Mouse (Mus musculus) forebrain, embryonic 15.5 days (tissue): ENCODE data around the gene Ccdc148. TPM values are rescaled to one million over a fixed set of nuclear protein-coding genes. Genes with fewer than 3 reads are reported as not detected.
A peak's percentile ranks its signal among the peaks of the same experiment; 100 is the strongest.

ENCODE experiments used
- ATAC-seq: fragments of 200-750 bp; cut with Nextera tagmentation; replicated peaks from 2 replicates; pipeline ENCODE4 v1.8.0; 2017; ENCODE audit warnings: mild to moderate bottlenecking, moderate TSS enrichment, moderate library complexity
- H3K27ac ChIP-seq: fragments of 300-500 bp; sonication (generic); replicated peaks from 2 replicates; pipeline ENCODE4 v1.5.1; 2015; ENCODE audit warnings: mild to moderate bottlenecking, inconsistent platforms
- H3K27me3 ChIP-seq: fragments of 300-500 bp; sonication (generic); 2 replicates; pipeline ENCODE4 v1.6.1; 2015; ENCODE audit warnings: inconsistent platforms
- H3K36me3 ChIP-seq: fragments of 300-500 bp; sonication (generic); 2 replicates; pipeline ENCODE4 v1.6.1; 2015; ENCODE audit warnings: mild to moderate bottlenecking, inconsistent platforms
- H3K4me1 ChIP-seq: fragments of 300-500 bp; sonication (generic); 2 replicates; pipeline ENCODE4 v1.6.1; 2015; ENCODE audit warnings: inconsistent platforms
- H3K4me2 ChIP-seq: fragments of 300-500 bp; sonication (generic); replicated peaks from 2 replicates; pipeline ENCODE4 v1.6.1; 2015; ENCODE audit warnings: mild to moderate bottlenecking, inconsistent platforms
- H3K4me3 ChIP-seq: fragments of 300-500 bp; sonication (generic); 2 replicates; pipeline ENCODE4 v1.5.1; 2015; ENCODE audit warnings: mild to moderate bottlenecking, inconsistent platforms
- H3K9ac ChIP-seq: fragments of 300-500 bp; sonication (generic); replicated peaks from 2 replicates; pipeline ENCODE4 v1.6.1; 2015; ENCODE audit warnings: mild to moderate bottlenecking, inconsistent platforms
- H3K9me3 ChIP-seq: fragments of 300-500 bp; sonication (generic); 2 replicates; pipeline ENCODE4 v1.6.1; 2016; ENCODE audit warnings: inconsistent platforms
- WGBS: fragments of 180-500 bp; shearing (Covaris S2); methylation state at CpG from one replicate; pipeline ENCODE4 v1.1.7; 2015; ENCODE audit warnings: mixed read lengths; 5-methylcytosine and 5-hydroxymethylcytosine counted together
- polyA plus RNA-seq: library from polyadenylated mRNA; unstranded; fragments of >200 nt; fragmentation: Nextera tagmentation; extraction: Ambion mirVana; gene quantifications from 2 replicates; pipeline ENCODE4 v1.2.1, GENCODE M21; 2015

Gene Ccdc148
- polyA plus RNA-seq, 1 experiment from 2014 or later: 4.8 TPM

GRCm38 (mm10) chr2:58787360-58787759 lies 373.1 kb downstream of the Ccdc148 start:
- peak; percentile 66 for ATAC-seq
- peaks cover 16% of the 10 kb centered on the region for H3K4me1 ChIP-seq
- WGBS: 14% methylated on average over 7 of the region's 7 CpGs

DNA sequence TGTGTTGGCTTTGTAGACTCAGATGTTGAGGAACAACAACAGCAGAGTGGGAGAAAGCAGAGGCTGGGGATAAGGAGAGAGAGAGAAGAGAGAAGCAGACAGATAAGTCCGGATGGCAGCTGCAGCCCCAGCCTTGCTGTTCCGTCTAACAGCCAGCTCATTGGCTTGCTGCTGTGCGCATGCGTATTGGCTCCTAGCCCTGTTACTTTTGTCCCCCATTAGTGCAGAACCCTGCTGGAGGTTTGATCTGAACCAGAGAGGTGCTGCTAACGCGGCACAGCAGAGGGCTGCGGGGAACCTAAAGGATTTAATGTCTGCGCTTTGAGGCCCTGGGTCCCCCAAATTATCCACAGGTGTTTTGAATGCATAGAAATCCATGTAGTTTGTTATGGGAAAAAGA lies 373.8 kb downstream of the Ccdc148 start:
- H3K4me3 ChIP-seq: no peak overlapping the region
- peak; percentile 58; the same call in 1 of the 2 replicates for ATAC-seq
- 47% methylated on average over 8 of the region's 8 CpGs for WGBS
- no peak overlapping the region for H3K9ac ChIP-seq
- H3K4me1 ChIP-seq: peaks cover 16% of the 10 kb centered on the region
- H3K4me2 ChIP-seq: no peak overlapping the region
- H3K9me3 ChIP-seq: no peaks in the 10 kb centered on the region
- no peak overlapping the region; the same call in 1 of the 2 replicates for H3K27ac ChIP-seq
- H3K36me3 ChIP-seq: no peaks in the 10 kb centered on the region
- H3K27me3 ChIP-seq: no peaks in the 10 kb centered on the region

More at GRCm38 (mm10) chr2:58787360-58787759, 373.1 kb downstream of the Ccdc148 start:
- H3K36me3 ChIP-seq: no peaks in the 10 kb centered on the region
- H3K9me3 ChIP-seq: no peaks in the 10 kb centered on the region
- no peak overlapping the region for H3K27ac ChIP-seq
- H3K4me2 ChIP-seq: no peak overlapping the region
- H3K27me3 ChIP-seq: no peaks in the 10 kb centered on the region
- no peak overlapping the region for H3K9ac ChIP-seq
- H3K4me3 ChIP-seq: no peak overlapping the region

DNA sequence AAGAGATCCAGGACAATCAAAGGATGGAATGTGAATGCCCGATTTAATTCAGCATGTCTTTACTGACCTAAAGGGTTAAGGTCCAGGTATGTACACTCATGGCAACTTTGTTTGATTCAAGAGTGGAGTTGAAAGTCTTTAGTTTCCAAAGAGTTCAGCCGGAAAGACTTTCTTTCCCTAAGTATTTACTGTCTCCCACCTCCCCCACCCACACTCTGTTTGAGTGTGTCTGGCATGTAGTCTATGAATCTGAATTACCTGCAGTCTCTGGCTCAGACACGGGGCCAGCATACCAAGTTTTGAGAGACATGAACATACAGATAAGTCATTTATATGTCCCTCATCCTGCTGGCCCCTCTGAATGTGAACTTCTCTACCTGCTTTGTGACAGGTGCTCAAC lies 374.3 kb downstream of the Ccdc148 start:
- Histone ChIP-seq H3K27me3 (no peaks in the 10 kb centered on the region), H3K27ac (no peak overlapping the region), H3K9me3 (no peaks in the 10 kb centered on the region), H3K4me2 (no peak overlapping the region), H3K36me3 (no peaks in the 10 kb centered on the region), H3K4me1 (peaks cover 16% of the 10 kb centered on the region), H3K9ac (no peak overlapping the region), H3K4me3 (no peak overlapping the region)
- ATAC-seq: no peak
- whole genome bisulfite sequencing: 90% methylated on average over 3 of the region's 3 CpGs

DNA sequence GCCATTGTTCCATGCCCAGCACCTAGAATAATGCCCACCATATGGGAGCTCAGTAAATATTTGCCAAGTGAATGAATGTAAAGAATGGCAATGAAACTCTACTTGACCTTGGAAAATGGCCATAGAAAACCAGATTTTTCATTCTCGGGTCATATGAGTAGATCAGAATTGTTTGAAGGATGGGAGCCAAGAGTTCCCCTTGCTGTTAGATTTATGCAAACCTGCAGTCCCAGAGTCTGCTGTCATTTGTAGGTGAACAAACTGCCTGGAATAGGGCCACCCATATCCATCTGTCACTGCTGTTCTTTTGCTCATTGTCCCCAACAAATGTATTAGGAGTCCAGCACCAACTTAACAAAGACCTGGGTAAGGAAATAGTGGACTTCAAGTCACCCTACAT lies 377.0 kb downstream of the Ccdc148 start:
- Histone ChIP-seq H3K27me3 (no peaks in the 10 kb centered on the region), H3K9me3 (no peaks in the 10 kb centered on the region), H3K9ac (no peak overlapping the region), H3K36me3 (no peaks in the 10 kb centered on the region), H3K4me3 (no peak overlapping the region), H3K4me1 (peaks cover 16% of the 10 kb centered on the region), H3K27ac (no peak overlapping the region), H3K4me2 (no peak overlapping the region)
- no peak for ATAC-seq
- 33% methylated on average over 1 of the region's 1 CpGs for WGBS

GRCm38 (mm10) chr2:58778986-58779495 lies 381.4 kb downstream of the Ccdc148 start:
- Histone ChIP-seq H3K4me2 (no peak overlapping the region), H3K9ac (no peak overlapping the region), H3K27ac (no peak overlapping the region), H3K27me3 (no peaks in the 10 kb centered on the region), H3K9me3 (no peaks in the 10 kb centered on the region), H3K36me3 (no peaks in the 10 kb centered on the region), H3K4me3 (no peak overlapping the region), H3K4me1 (peaks cover 4% of the 10 kb centered on the region; the same call in 1 of the 2 replicates)
- WGBS: 99% methylated on average over 3 of the region's 3 CpGs
- no peak for ATAC-seq

GRCm38 (mm10) chr2:58773833-58774232 lies 386.6 kb downstream of the Ccdc148 start:
- peak; percentile 88 for ATAC-seq
- Histone ChIP-seq H3K9me3 (no peaks in the 10 kb centered on the region), H3K4me3 (no peak overlapping the region), H3K27me3 (no peaks in the 10 kb centered on the region), H3K4me1 (0 out of 2 replicates have a peak, but pooled peaks cover 4% of the 10 kb centered on the region), H3K36me3 (no peaks in the 10 kb centered on the region), H3K4me2 (no peak overlapping the region), H3K27ac (0 out of 2 replicates have a peak overlapping the region, but pooled peaks have one; percentile 12), H3K9ac (no peak overlapping the region)
- WGBS: 46% methylated on average over 9 of the region's 9 CpGs

Other genes starting within 250 kb of the Ccdc148 start
- 23.1 and 23.9 TPM in 2 replicates for gene Pkp4, start 167 bp upstream of the Ccdc148 start, polyA plus RNA-seq